Mouse (Mus musculus) ovary, postnatal 14 days (tissue): ENCODE measurements around the gene Smim22.

Source experiments
- DNase-seq: peaks from one replicate; pipeline ENCODE4 v3.0.0; 2022; ENCODE audit warnings: low spot score

Gene Smim22

DNA sequence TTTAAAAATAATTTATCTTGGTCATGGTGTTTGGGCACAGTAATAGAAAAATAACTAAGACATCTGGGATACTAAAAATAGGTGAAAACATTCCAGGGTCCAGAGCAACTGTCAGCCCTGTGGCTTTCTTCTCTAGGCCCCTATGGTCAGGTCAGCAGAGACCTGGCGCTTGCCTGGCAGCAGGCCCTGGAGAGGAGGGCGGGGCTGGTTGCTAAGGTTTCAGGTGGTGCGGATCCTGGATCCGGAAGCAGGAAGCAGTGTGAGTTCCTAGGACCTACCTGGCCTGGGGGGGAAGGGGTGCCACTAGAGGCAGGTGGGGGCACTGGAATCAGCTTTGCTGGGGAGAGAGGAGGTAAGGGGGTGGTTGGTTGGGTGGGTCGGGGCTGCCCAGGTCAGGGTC is at the start of gene Smim22:
Gene Smim22, plus strand, starts transcription at position 222 of the 400 bp plus-strand sequence.
- DNase-seq: peak; percentile 38

DNA sequence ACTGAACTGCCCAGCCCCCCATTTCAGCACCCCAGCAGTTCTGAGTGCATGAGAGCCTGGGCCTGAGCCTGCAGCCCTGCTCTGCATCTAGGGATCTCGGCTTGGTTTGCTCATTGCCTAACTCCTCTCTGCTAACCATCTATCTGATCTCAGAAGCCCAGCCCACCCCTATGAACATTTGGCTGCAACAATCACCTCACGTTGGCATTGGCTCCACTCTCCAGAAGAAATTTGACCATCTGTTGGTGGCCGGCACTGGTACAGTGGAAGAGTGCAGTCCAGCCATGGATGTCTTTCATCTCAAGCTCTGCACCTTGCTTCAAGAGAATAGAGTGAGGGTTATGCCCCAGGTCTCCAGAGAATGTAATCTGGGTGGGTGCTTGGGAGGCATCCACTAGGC is 49.6 kb upstream of the Smim22 start:
- DNase-seq: no peak

DNA sequence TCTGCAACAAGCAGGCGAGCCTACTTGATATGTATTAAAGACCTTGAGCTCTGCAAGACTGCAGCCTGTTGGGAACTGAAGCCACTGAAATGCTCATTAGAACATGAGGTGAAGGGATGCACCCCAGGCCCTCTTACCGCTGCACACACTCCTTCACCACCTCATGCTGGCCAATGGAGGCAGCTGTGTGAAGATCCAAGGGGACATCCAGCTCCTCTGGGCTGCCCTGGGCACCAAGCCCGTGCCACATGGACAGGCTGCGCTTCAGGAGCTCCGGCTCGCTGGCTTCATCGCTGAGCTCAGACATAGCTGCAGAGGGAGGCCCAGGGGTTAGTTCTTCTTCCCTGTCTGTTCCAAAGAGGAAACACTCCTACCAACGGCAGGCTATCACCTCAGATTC is 46.8 kb upstream of the Smim22 start:
- DNase-seq: no peak

DNA sequence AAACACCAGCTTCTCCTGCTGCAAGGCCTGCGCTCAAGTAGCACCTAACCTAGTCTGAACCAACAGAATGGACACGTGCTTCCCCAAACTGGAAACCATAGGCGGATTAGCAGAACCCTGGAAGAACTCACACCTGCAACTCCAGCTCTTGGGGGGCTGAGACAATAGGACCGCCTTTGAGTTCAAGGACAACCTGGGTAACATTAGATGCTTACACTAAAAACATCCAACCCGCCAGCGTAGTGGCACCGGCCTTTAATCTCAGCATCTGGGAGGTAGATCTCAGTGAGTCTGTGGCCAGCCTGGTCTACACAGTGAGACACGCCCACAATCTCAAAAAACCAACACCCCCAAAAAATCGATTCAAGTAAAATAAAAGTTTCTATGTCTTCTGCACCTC is 43.7 kb upstream of the Smim22 start:
- no peak for DNase-seq

DNA sequence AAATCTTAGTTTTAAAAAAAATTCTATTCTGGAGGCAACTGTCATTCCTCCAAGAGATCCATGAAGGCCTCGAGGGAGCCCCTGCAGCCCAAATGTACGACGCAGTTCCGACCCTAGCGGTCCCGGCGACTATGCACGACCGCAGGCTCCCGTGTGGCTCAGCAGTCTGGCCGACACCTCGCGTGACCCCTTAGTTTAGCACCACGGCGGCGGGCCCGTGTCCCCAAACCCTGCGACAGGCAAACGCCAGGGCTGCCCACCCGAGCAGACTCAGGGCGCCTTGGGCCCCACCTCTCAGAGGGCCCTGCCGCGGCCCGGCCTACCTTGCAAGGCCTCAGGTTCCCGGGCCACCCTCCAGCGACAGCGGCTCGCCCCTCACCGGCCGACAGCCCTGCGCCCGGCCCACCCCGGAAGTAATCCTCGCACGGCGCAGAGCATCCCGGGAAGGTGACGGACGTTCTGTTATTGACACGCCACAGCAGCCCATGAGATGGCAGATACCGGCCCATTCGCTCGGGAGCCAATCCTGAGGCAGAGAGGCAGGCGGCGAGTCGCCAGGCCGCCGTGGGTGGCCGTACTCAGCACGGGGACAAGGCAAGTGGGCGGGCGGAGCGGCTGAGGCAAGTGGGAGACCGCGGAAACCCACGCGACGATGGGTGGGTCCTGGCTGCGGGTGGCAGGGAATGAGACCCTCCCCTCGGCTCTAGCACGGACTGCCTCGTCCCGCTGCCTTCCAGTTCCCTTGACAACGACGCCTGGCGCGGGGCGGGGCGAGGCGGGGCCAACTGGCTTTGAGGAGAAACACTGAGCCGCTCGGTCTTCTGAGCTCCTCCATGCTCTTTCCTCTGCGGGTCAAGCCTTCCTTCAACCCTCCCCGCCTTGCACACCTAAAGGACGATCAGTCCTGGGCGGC is 43.0 kb upstream of the Smim22 start, which contains the start of gene Anks3:
Gene Anks3, minus strand, starts transcription at position 409 of the 913 bp plus-strand sequence.
- peak; percentile 91 for DNase-seq

DNA sequence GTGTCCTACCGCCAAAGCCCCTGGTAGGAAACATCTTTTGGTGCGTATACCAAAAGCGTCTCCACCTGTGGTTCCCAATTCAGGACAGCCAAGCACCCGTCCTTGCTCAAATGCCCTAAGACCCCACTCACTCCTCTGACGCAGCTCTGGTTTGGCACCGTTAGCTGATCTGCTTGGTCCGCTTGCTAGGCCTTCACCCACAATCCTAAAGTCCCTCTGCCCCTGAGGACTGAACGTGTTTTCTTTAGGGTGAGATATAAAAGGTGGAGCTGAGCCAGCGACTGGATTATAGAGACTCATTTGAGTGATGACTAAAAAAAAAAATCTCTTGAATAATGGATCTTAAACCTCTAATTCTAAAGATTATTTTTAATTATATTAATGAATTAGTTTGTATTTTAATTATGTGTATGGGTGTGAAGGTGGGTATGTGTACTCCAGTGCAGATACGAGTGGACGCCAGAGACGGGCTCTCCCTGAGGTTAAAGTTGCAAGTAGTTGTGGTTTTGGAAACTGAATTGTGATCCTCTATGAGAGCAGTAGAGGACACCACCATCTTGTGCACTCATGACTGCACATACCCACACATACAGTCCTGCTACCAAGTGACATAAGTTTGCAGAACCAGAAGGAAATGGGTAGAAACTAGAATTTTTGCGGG is 42.2 kb upstream of the Smim22 start:
- DNase-seq: no peak

DNA sequence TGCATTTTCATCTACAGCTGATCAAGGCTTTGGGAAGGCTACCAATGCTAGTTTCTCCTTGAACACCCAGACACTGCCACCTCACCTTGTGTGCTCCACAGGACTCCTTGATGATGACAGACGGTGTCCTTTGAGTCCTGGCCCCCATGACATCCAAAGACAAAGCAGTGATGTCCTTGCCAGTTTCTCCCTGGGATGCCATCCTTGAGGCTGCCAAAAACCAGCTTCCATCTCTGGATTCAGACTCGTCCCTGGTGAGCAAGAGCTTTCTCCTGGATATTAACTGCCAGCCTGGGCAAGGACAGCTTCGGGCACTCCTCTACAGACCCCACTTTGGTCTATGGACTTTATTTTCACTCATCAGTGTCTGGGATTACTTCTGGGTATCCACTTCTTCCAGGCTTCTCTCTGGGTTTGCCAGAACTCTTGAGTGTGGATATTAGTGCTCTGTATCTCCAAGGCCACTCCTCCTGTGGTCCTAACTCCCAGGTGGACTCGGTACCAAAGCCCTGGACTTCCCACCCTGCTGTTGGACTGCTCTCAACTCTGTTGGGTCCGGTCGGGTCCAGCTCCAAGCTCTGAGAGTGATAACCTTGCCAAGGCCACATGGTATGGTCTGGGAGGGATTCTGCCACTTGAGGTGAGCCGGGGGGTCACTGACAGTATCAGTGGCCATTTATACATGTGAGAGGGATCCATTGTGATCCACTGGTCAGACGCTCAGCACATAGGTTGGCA is 41.5 kb upstream of the Smim22 start:
- DNase-seq: no peak

DNA sequence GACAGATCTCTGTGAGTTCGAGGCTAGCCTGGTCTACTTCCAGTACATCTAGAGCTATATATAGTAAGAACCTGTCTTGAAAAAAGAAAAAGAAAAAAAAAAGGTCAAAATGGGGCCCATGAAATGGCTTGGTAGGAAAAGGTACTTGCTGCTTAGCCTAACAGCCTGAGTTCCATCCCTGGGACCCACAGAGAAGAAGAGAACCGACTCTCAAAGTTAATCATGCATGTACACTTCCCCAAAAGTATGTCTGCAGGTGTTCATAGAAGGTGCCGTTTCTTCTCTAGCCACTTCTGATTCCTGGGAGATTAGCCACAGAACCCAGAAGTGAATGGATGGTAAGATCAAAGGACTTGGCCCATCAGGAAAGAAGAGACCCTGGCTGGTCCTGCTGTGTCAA is 38.7 kb upstream of the Smim22 start:
- no peak for DNase-seq

DNA sequence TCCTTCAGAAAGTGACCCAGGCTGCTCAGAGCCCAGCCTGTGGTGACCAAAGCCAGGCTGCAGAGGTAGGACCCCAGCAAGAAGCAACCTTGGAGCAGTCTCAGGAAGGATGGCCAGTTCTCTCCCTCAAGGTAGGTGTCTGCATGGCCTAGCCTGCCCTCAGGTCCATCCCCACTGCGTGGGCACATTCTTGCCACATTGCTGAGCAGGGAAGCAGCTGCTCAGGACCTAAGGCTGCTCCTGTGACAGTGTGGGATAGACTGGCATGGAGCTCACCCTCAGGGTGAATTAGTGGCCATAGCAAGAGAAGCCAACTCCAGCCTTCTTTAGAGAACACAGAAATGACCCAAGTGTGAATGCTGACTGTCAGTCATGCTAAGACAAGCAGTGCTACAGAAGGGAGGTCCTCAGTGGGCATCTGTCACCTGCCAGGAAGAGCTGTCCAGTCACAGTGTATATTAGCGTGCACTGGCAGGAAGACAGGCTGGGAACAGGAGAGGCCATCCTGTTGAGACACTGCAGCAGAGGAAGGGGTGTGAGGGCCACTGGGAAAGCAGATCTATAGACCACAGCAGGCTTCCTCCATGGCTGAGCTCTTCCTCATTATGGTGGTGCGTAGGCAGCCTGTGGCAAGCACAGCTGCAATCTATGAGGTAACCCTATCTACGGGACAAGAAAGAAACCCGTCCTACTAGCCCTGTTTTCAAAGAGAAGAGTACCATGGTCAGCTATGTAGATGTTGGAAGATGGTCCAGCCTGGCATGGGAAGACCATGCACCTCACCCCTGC is 37.8 kb upstream of the Smim22 start:
- DNase-seq: no peak

DNA sequence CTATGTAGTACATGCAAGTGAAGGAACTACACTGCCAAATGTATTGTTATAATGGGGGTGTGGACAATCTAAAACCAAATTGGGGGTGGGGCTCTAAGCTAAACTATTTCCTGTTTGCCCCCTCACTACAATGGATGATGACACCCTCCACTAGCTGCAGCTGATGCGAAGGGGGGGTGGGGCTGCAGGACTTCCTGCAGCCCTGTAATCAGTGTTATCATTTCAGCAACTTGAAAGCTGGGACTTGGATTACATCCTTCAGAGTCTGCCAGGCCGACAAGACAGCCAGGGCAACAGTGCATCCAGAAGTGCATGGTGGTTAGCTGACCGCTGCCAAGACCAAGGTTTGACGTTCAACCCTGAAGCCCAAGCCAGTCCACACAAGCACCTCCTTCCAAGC is 35.5 kb upstream of the Smim22 start:
- no peak for DNase-seq

DNA sequence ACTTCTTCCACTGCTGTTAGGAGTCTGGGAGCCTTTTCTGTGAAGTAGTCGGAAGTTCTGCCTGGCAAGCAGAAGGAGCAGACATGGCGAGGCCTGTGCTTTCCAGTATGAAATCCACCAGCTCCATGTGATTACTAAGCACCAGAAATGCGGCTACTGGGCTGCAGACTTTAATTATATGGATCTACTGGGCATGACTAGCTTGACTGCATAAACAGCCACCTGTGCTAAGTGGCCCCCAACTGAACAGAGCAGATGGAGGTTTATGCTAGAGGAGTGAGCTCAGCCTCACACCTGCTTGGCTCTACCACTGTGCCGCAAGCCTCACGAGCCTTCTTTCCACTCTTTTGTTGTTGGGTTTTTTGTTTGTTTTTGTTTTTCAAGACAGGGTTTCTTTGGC is 32.6 kb upstream of the Smim22 start:
- DNase-seq: no peak

DNA sequence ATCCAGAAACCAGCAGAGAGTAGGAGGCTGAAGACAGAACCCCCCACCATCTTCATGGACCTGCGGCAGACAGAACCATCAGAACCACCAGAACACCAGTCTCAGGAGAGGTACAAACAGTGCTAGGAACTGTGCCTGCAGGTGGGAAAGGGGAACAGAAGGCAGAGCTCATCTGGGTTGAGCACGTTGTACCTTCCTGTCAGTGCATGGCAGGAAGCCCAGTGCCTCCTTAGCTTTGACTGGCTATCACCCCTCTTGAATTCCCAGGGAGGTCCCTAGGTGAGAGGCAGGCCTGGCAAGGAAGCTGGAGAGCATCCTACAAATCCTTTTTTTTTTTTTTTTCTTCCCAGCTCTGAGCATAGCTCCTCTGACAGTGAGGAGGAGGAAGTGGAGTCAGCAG is 30.9 kb upstream of the Smim22 start:
- DNase-seq: no peak

DNA sequence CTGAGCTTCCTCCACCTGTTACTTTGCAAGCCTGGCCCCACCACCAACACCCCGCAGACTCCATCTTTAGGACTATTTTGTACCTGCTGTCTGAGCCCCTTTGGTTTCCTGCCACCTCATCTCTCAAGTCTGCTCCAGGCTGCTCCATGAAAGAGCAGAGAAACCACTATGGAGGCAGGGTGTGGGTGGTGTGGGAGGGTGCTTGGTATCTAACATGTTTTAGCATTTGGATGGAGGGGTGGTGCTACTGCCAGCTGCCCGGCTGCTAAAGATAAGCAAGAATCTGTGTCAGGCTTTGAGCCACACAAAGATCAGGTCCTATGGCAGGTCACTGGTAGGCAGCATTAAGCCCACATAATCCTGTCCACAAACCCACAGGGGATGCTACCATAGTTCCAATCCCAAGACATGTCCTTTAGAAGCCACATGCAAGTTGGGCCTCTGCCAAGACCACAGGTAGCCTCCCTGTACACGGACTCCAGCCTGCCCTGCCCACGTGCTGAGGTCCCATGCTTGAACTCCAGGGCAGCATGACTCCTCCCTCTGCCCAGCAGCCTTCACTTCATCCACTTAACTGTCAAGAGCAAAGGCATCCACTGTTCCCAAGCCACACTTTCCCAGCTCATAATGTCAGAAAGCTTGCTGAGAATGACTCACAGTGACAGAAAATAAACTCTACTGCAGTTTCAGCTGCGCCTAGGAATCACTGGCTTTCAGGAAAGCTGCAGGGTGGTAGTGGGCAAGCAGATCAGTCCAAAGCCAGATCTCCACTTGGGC is 28.6 kb upstream of the Smim22 start:
- no peak for DNase-seq

DNA sequence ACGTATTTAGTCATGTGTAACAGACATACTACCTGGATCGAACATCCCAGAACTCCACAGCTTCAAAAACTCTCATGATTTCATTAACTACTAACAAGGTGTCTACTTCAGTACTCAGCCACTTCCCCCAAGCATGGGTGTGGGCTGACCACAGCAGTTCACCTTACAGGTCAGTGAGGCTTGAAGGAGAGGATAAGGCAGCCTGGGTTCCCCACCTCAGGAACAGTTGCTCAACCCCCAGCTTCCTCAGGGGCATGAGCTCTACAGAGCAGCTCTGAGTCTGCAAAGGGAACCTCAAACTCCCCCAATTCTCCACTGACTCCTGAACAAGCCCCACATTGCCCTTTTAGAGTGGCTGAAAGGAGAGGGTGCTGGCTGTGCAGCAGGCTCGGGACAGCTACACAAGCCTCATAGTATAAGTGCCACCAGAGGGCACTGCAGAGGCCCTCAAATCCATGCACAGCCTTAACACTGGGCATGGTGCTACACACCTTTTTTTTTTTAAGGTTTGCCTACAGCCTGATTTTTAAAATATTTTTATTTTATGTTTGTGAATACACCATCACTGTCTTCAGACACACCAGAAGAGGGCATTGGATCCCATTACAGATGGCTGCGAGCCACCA is 27.2 kb upstream of the Smim22 start:
- DNase-seq: no peak

DNA sequence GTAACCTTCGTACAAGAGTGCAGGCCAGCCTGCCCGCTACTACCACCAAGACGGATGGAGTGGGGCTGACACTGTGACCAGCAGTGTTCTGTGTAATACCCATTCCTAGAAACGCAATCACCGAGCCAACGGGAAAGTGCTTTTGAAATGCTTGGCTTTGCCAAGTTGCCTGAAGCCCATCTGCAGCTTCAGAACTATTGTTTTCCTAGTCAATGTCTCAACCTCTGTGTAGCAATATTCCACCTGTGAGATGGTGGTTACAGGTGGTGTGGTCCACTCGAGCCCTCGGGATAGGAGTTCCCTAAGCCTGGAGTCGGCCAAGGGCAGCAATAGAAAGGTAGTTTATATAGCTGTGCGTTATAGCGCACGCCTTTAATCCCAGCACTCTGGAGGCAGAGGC is 22.4 kb upstream of the Smim22 start:
- no peak for DNase-seq

DNA sequence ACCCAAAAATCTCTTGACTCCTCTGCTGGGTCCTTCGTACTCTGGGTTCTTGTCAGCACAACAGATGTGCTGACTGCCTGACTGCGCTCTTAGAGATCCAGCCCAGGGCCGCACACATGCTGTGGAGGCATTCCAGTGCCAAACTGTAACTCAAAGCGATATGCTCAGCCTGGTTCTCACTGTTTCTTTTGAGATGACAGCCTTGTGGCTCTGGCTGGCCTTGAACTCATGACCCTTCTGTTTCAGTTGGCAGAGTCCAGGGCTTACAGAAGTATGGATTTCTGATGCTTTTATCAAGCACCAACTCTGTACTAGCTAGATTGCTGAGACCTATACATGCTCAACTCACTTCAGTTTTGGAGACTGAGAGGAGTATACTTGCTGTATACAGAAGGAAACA is 13.8 kb upstream of the Smim22 start:
- no peak for DNase-seq

DNA sequence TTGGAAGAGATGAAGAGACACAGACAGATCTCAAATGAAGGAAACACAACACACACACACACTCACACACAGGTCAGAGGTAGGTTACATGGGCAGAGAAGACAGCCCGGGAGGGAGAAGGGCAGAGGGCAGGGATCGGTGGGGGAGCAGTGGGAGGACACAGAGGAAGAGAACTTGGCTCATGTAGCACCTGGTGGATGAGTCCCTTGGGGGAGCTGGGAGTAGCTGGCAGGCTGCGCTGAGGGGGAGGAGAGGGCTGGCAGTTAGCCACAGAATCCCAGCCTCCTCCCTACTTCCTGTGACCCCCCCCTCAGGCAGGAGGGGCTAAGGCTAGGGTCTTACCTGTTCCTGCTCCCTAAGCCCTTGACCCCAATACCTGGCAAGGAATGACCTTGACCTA is 9.5 kb upstream of the Smim22 start, which contains the start of gene Sept12:
Gene Sept12, minus strand, starts transcription at position 300 of the 400 bp plus-strand sequence.
- DNase-seq: peak; percentile 37

DNA sequence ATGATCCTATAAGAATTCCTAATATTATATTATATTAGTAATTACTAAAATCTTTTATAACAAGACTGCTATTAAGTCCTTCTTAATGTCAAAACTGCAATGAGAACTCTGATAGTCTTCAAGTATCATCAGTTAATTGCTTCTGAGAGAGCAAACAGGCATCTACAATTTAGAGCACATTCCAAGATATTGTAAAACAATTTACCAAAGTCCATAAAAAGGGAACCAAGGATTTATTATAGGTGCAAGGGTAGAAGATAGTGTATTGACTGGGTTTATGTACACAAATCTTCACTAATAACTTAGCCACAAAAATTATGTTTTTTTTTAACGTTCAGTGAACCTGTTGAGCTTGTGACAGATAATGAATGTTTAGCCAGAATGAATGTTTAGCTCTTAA is 8.1 kb upstream of the Smim22 start:
- DNase-seq: no peak

DNA sequence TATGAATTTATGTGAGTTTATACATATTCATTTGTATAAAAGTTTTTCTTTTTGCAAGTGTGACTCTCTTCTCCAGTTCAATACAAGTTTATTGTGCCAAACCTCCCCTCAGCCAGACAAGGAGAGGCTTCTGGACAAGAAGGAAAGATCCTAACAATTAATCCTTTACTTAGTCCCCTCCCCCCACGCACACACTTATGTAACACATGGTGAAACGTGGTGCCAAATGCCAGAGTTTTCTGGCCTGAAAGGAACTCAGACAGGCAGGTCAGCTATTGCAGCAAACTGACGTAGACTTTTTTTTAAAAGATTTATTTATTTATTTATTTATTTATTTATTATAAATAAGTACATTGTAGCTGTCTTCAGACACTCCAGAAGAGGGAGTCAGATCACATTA is 6.5 kb upstream of the Smim22 start:
- no peak for DNase-seq

DNA sequence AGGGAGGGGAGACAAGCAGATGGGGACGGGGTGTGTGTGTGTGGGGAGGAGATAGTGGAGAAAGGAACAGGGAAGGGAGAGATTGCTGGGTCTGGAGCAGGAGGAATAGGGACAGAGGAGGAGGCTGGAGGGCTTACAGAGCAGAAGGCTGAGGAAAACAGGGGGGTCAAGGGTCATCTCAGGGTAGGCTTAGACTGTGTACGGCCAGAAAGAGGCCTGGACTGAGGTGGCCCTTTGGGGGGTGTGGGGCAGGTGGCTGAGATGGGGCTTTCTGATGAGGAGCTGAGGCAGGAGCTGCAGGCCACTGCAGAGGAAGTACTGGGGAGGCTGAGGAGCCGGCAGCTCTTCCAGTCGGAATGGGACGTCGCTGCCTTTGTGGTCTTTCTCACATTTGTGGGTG is 404 bp downstream of the Smim22 start:
- DNase-seq: no peak

DNA sequence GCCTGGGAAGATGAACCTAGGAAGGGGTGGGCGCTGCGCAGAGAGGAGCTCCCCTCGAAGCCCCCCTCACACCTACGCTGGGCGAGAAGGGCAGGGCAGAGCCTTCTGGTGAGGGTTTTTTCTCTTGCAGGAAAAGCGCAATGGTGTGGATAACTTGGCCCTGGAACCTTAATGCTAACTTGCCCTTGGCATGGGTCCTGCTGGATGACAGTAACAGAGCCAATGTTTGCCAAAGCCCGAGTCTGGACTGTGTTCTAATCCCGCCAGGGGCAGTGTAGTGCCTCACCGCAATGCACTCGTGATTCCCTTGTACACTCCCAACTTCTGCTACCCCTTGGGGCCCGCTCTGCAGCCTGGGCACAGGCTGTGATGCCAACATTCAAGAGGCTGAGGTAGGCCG is 988 bp downstream of the Smim22 start:
- no peak for DNase-seq
